Mouse (Mus musculus) adrenal gland, adult 2 months (tissue): ENCODE measurements around the gene 2810408A11Rik. TPM values are rescaled to one million over a fixed set of nuclear protein-coding genes. Genes with fewer than 3 reads are reported as not detected.
"Not testable (repeated sequence)": the region's sequence is repeated elsewhere in the genome, so short reads cannot be mapped to it uniquely, and the experiment has no call there.

Source experiments
- DNase-seq: peaks from one replicate; pipeline ENCODE4 v3.0.0; 2021
- polyA plus RNA-seq: library from polyadenylated mRNA; depleted of rRNA; stranded (reverse); fragments of >200 nt; gene quantifications from 2 replicates; pipeline ENCODE4 v1.2.3, GENCODE M21; 2012
- total RNA-seq, 2 experiments: library from RNA; stranded (reverse); gene quantifications; 2 replicates each; pipeline ENCODE4 v1.2.3; 2021

2810408A11Rik gene
- total and polyA plus RNA-seq, 3 experiments, result 0.18 to 0.86 (median 0.66) TPM

GRCm38 (mm10) chr11:69880853-69881603 lies 19.8 kb downstream of the 2810408A11Rik start, which contains the start of gene Kctd11:
TSS of gene Kctd11 (minus strand) at chr11:69881406.
- DNase-seq, result peak; percentile 97

GRCm38 (mm10) chr11:69880506-69880852 lies 20.3 kb downstream of the 2810408A11Rik start:
- no peak for DNase-seq

- no peak for DNase-seq
These were observed 21.1 kb downstream of the 2810408A11Rik start for GRCm38 (mm10) chr11:69879711-69880110.

- DNase-seq, result no peak
These were observed 21.8 kb downstream of the 2810408A11Rik start for GRCm38 (mm10) chr11:69878952-69879351.

GRCm38 (mm10) chr11:69878399-69878798 lies 22.4 kb downstream of the 2810408A11Rik start:
- no peak for DNase-seq

GRCm38 (mm10) chr11:69877878-69878277 lies 22.9 kb downstream of the 2810408A11Rik start, which contains the start of gene Tmem95:
TSS of gene Tmem95 (minus strand) at chr11:69878018.
- no peak for DNase-seq

- peak; percentile 86 for DNase-seq
These were observed 23.9 kb downstream of the 2810408A11Rik start for GRCm38 (mm10) chr11:69876867-69877266.

GRCm38 (mm10) chr11:69876186-69876585 lies 24.6 kb downstream of the 2810408A11Rik start:
- peak; percentile 40 for DNase-seq

- DNase-seq, result peak; percentile 67
These were observed 28.3 kb downstream of the 2810408A11Rik start for GRCm38 (mm10) chr11:69872451-69872850.

- DNase-seq, result no peak
These were observed 29.0 kb downstream of the 2810408A11Rik start for GRCm38 (mm10) chr11:69871822-69872221.

- DNase-seq, result no peak
These were observed 30.3 kb downstream of the 2810408A11Rik start for GRCm38 (mm10) chr11:69870289-69871069.

- no peak for DNase-seq
These were observed 33.5 kb downstream of the 2810408A11Rik start for GRCm38 (mm10) chr11:69867335-69867734.

GRCm38 (mm10) chr11:69865561-69865960 lies 35.2 kb downstream of the 2810408A11Rik start:
- DNase-seq, result no peak

- no peak for DNase-seq
These were observed 36.5 kb downstream of the 2810408A11Rik start for GRCm38 (mm10) chr11:69864138-69864860.

GRCm38 (mm10) chr11:69863729-69864128 lies 37.1 kb downstream of the 2810408A11Rik start:
- not testable (repeated sequence) for DNase-seq

GRCm38 (mm10) chr11:69858113-69858998 lies 42.4 kb downstream of the 2810408A11Rik start, which contains the start of gene Tnk1:
TSS of gene Tnk1 (minus strand) at chr11:69858730.
- DNase-seq, result no peak

- DNase-seq, result peak; percentile 55
These were observed 45.4 kb downstream of the 2810408A11Rik start for GRCm38 (mm10) chr11:69855347-69855746.

- no peak for DNase-seq
These were observed 46.1 kb downstream of the 2810408A11Rik start for GRCm38 (mm10) chr11:69854680-69855079.

GRCm38 (mm10) chr11:69853994-69854393 lies 46.8 kb downstream of the 2810408A11Rik start:
- DNase-seq, result no peak

GRCm38 (mm10) chr11:69850754-69851153 lies 50.0 kb downstream of the 2810408A11Rik start:
- no peak for DNase-seq

- no peak for DNase-seq
These were observed 50.9 kb downstream of the 2810408A11Rik start for GRCm38 (mm10) chr11:69849884-69850283.
